Mouse (Mus musculus) neural tube, embryonic 12.5 days (tissue): ENCODE measurements around the gene Smyd2. TPM values are rescaled to one million over a fixed set of nuclear protein-coding genes. Genes with fewer than 3 reads are reported as not detected.

Experiments used
- ATAC-seq: fragments of 200-750 bp; cut with Nextera tagmentation; 2 replicates; pipeline ENCODE4 v1.8.0; 2017; ENCODE audit warnings: low read depth, mild to moderate bottlenecking, moderate TSS enrichment, moderate library complexity; ENCODE audit not compliant: low FRiP score
- H3K27ac ChIP-seq: fragments of 300-500 bp; sonication (generic); 2 replicates; pipeline ENCODE4 v1.5.1; 2016
- H3K27me3 ChIP-seq: fragments of 300-500 bp; sonication (generic); replicated peaks from 2 replicates; pipeline ENCODE4 v1.6.1; 2016; ENCODE audit warnings: mild to moderate bottlenecking
- H3K36me3 ChIP-seq: fragments of 300-500 bp; sonication (generic); 2 replicates; pipeline ENCODE4 v1.6.1; 2016; ENCODE audit warnings: mild to moderate bottlenecking
- H3K4me1 ChIP-seq: fragments of 300-500 bp; sonication (generic); 2 replicates; pipeline ENCODE4 v1.6.1; 2016
- H3K4me2 ChIP-seq: fragments of 300-500 bp; sonication (generic); replicated peaks from 2 replicates; pipeline ENCODE4 v1.6.1; 2016; ENCODE audit warnings: mild to moderate bottlenecking
- H3K4me3 ChIP-seq: fragments of 300-500 bp; sonication (generic); 2 replicates; pipeline ENCODE4 v1.5.1; 2016
- H3K9ac ChIP-seq: fragments of 300-500 bp; sonication (generic); 2 replicates; pipeline ENCODE4 v1.6.1; 2016; ENCODE audit warnings: mild to moderate bottlenecking
- H3K9me3 ChIP-seq: fragments of 300-500 bp; sonication (generic); 2 replicates; pipeline ENCODE4 v1.6.1; 2016; ENCODE audit warnings: mild to moderate bottlenecking
- WGBS: fragments of 180-500 bp; shearing (Covaris S2); methylation state at CpG from one replicate; pipeline ENCODE4 v1.1.7; 2016; 5-methylcytosine and 5-hydroxymethylcytosine counted together
- polyA plus RNA-seq: library from polyadenylated mRNA; unstranded; fragments of >200 nt; fragmentation: Nextera tagmentation; extraction: Ambion mirVana; gene quantifications from 2 replicates; pipeline ENCODE4 v1.2.1, GENCODE M21; 2016

Gene Smyd2
- polyA plus RNA-seq, 1 experiment from 2014 or later, result 52.2 TPM

GRCm38 (mm10) chr1:189913093-189913760 lies 8.9 kb downstream of the Smyd2 start:
- Histone ChIP-seq H3K36me3 (peaks cover 6% of the 10 kb centered on the region; the same call in 1 of the 2 replicates), H3K4me2 (no peak overlapping the region), H3K4me3 (no peak overlapping the region), H3K9ac (no peak overlapping the region), H3K27me3 (no peaks in the 10 kb centered on the region), H3K9me3 (no peaks in the 10 kb centered on the region), H3K4me1 (peaks cover 22% of the 10 kb centered on the region), H3K27ac (no peak overlapping the region)
- no peak for ATAC-seq
- WGBS, result 87% methylated on average over 21 of the region's 21 CpGs

- no peaks in the 10 kb centered on the region for H3K27me3 ChIP-seq
- WGBS, result 79% methylated on average over 13 of the region's 13 CpGs
- H3K36me3 ChIP-seq, result peaks cover 6% of the 10 kb centered on the region; the same call in 1 of the 2 replicates
- no peaks in the 10 kb centered on the region for H3K9me3 ChIP-seq
- no peak overlapping the region for H3K27ac ChIP-seq
- H3K4me2 ChIP-seq, result no peak overlapping the region
- no peak for ATAC-seq
- H3K9ac ChIP-seq, result no peak overlapping the region
- no peak overlapping the region for H3K4me3 ChIP-seq
- peaks cover 9% of the 10 kb centered on the region for H3K4me1 ChIP-seq
Observed at GRCm38 (mm10) chr1:189910685-189911345, 11.3 kb downstream of the Smyd2 start.

GRCm38 (mm10) chr1:189903169-189903568 lies 19.0 kb downstream of the Smyd2 start:
- Histone ChIP-seq H3K9ac (no peak overlapping the region), H3K4me1 (no peaks in the 10 kb centered on the region), H3K4me2 (no peak overlapping the region), H3K4me3 (no peak overlapping the region), H3K27me3 (no peaks in the 10 kb centered on the region), H3K36me3 (no peaks in the 10 kb centered on the region), H3K9me3 (no peaks in the 10 kb centered on the region), H3K27ac (no peak overlapping the region)
- 72% methylated on average over 11 of the region's 11 CpGs for WGBS
- no peak for ATAC-seq

- H3K4me2 ChIP-seq, result no peak overlapping the region
- H3K36me3 ChIP-seq, result no peaks in the 10 kb centered on the region
- H3K9me3 ChIP-seq, result no peaks in the 10 kb centered on the region
- ATAC-seq, result no peak
- no peak overlapping the region for H3K27ac ChIP-seq
- H3K27me3 ChIP-seq, result no peaks in the 10 kb centered on the region
- H3K4me1 ChIP-seq, result no peaks in the 10 kb centered on the region
- WGBS, result 84% methylated on average over 9 of the region's 9 CpGs
- H3K9ac ChIP-seq, result no peak overlapping the region
- no peak overlapping the region for H3K4me3 ChIP-seq
Observed at GRCm38 (mm10) chr1:189902413-189902812, 19.8 kb downstream of the Smyd2 start.

- H3K4me2 ChIP-seq, result no peak overlapping the region
- no peak overlapping the region for H3K27ac ChIP-seq
- no peak overlapping the region for H3K9ac ChIP-seq
- H3K27me3 ChIP-seq, result no peaks in the 10 kb centered on the region
- no peak for ATAC-seq
- no peaks in the 10 kb centered on the region for H3K4me1 ChIP-seq
- peaks cover 12% of the 10 kb centered on the region for H3K36me3 ChIP-seq
- H3K4me3 ChIP-seq, result no peak overlapping the region
- no peaks in the 10 kb centered on the region for H3K9me3 ChIP-seq
- WGBS, result 94% methylated on average over 6 of the region's 6 CpGs
Observed at GRCm38 (mm10) chr1:189899526-189899925, 22.6 kb downstream of the Smyd2 start.

GRCm38 (mm10) chr1:189898708-189899107 lies 23.5 kb downstream of the Smyd2 start:
- no peak for ATAC-seq
- Histone ChIP-seq H3K4me1 (no peaks in the 10 kb centered on the region), H3K9ac (no peak overlapping the region), H3K9me3 (no peaks in the 10 kb centered on the region), H3K27ac (no peak overlapping the region), H3K4me3 (no peak overlapping the region), H3K4me2 (no peak overlapping the region), H3K27me3 (no peaks in the 10 kb centered on the region), H3K36me3 (peaks cover 12% of the 10 kb centered on the region)
- 94% methylated on average over 13 of the region's 13 CpGs for WGBS

- H3K36me3 ChIP-seq, result peaks cover 17% of the 10 kb centered on the region
- 57% methylated on average over 9 of the region's 9 CpGs for WGBS
- no peaks in the 10 kb centered on the region for H3K27me3 ChIP-seq
- no peak overlapping the region for H3K4me3 ChIP-seq
- H3K27ac ChIP-seq, result no peak overlapping the region
- no peak for ATAC-seq
- no peak overlapping the region for H3K9ac ChIP-seq
- H3K4me2 ChIP-seq, result no peak overlapping the region
- no peaks in the 10 kb centered on the region for H3K9me3 ChIP-seq
- no peaks in the 10 kb centered on the region for H3K4me1 ChIP-seq
Observed at GRCm38 (mm10) chr1:189897861-189898260, 24.3 kb downstream of the Smyd2 start.

- Histone ChIP-seq H3K9me3 (no peaks in the 10 kb centered on the region), H3K4me2 (no peak overlapping the region), H3K4me1 (no peaks in the 10 kb centered on the region), H3K4me3 (no peak overlapping the region), H3K27ac (no peak overlapping the region), H3K27me3 (no peaks in the 10 kb centered on the region), H3K9ac (no peak overlapping the region), H3K36me3 (peaks cover 17% of the 10 kb centered on the region)
- WGBS, result 81% methylated on average over 9 of the region's 9 CpGs
- no peak for ATAC-seq
Observed at GRCm38 (mm10) chr1:189894191-189894590, 28.0 kb downstream of the Smyd2 start.

GRCm38 (mm10) chr1:189888749-189889148 lies 33.4 kb downstream of the Smyd2 start:
- 82% methylated on average over 10 of the region's 10 CpGs for WGBS
- Histone ChIP-seq H3K4me2 (no peak overlapping the region), H3K27ac (no peak overlapping the region), H3K27me3 (no peaks in the 10 kb centered on the region), H3K4me1 (peaks cover 4% of the 10 kb centered on the region; the same call in 1 of the 2 replicates), H3K36me3 (peaks cover 6% of the 10 kb centered on the region), H3K9me3 (no peaks in the 10 kb centered on the region), H3K9ac (no peak overlapping the region), H3K4me3 (no peak overlapping the region)
- no peak for ATAC-seq

GRCm38 (mm10) chr1:189887518-189887917 lies 34.6 kb downstream of the Smyd2 start:
- ATAC-seq, result peak; percentile 67
- Histone ChIP-seq H3K4me2 (no peak overlapping the region), H3K9me3 (no peaks in the 10 kb centered on the region), H3K27ac (no peak overlapping the region), H3K4me3 (no peak overlapping the region), H3K4me1 (peaks cover 4% of the 10 kb centered on the region; the same call in 1 of the 2 replicates), H3K27me3 (no peaks in the 10 kb centered on the region), H3K9ac (no peak overlapping the region), H3K36me3 (no peaks in the 10 kb centered on the region)
- WGBS, result 30% methylated on average over 7 of the region's 7 CpGs

GRCm38 (mm10) chr1:189885975-189886374 lies 36.2 kb downstream of the Smyd2 start:
- Histone ChIP-seq H3K36me3 (no peaks in the 10 kb centered on the region; the same call in 1 of the 2 replicates), H3K9ac (no peak overlapping the region), H3K9me3 (no peaks in the 10 kb centered on the region), H3K27me3 (no peaks in the 10 kb centered on the region), H3K27ac (no peak overlapping the region), H3K4me3 (no peak overlapping the region), H3K4me1 (peaks cover 4% of the 10 kb centered on the region; the same call in 1 of the 2 replicates), H3K4me2 (no peak overlapping the region)
- 82% methylated on average over 6 of the region's 6 CpGs for WGBS
- ATAC-seq, result no peak

- ATAC-seq, result no peak
- Histone ChIP-seq H3K4me3 (no peak overlapping the region), H3K36me3 (no peaks in the 10 kb centered on the region; the same call in 1 of the 2 replicates), H3K4me1 (peaks cover 4% of the 10 kb centered on the region; the same call in 1 of the 2 replicates), H3K9ac (no peak overlapping the region), H3K27me3 (no peaks in the 10 kb centered on the region), H3K4me2 (no peak overlapping the region), H3K27ac (no peak overlapping the region), H3K9me3 (no peaks in the 10 kb centered on the region)
- 54% methylated on average over 13 of the region's 13 CpGs for WGBS
Observed at GRCm38 (mm10) chr1:189884951-189885350, 37.2 kb downstream of the Smyd2 start.
